Mouse (Mus musculus): ENCODE results near the gene Nudt6.
A peak's percentile ranks its signal among the peaks of the same experiment; 100 is the strongest.

Gene Nudt6

GRCm38 (mm10) chr3:37383096-37383765 lies 36.8 kb downstream of the Nudt6 start:
- DNase-seq (ENCODE audit: low spot score in 2 of 2) = no peak

- no peak for DNase-seq (ENCODE audit: low spot score in 2 of 2)
Observed at GRCm38 (mm10) chr3:37381457-37381856, 38.6 kb downstream of the Nudt6 start.

GRCm38 (mm10) chr3:37379930-37380881 lies 39.8 kb downstream of the Nudt6 start:
- DNase-seq (ENCODE audit: low spot score in 2 of 2) = no peak

GRCm38 (mm10) chr3:37379201-37379600 lies 40.8 kb downstream of the Nudt6 start:
- no peak for DNase-seq (ENCODE audit: low spot score in 2 of 2)

- no peak for DNase-seq (ENCODE audit: low spot score in 2 of 2)
Observed at GRCm38 (mm10) chr3:37378412-37378811, 41.6 kb downstream of the Nudt6 start.

GRCm38 (mm10) chr3:37377926-37378325 lies 42.1 kb downstream of the Nudt6 start:
- DNase-seq (ENCODE audit: low spot score in 2 of 2) = no peak

GRCm38 (mm10) chr3:37373712-37374111 lies 46.3 kb downstream of the Nudt6 start:
- no peak for DNase-seq (ENCODE audit: low spot score in 2 of 2)

GRCm38 (mm10) chr3:37370407-37370806 lies 49.6 kb downstream of the Nudt6 start:
- no peak for DNase-seq (ENCODE audit: low spot score in 2 of 2)

- no peak for DNase-seq (ENCODE audit: low spot score in 2 of 2)
Observed at GRCm38 (mm10) chr3:37366381-37367053, 53.5 kb downstream of the Nudt6 start.

- DNase-seq (ENCODE audit: low spot score in 2 of 2) = no peak
Observed at GRCm38 (mm10) chr3:37365976-37366375, 54.0 kb downstream of the Nudt6 start.

- no peak for DNase-seq (ENCODE audit: low spot score in 2 of 2)
Observed at GRCm38 (mm10) chr3:37365144-37365543, 54.9 kb downstream of the Nudt6 start.

- peak in 1 of 2 experiments; percentile 42 for DNase-seq (ENCODE audit: low spot score in 2 of 2)
Observed at GRCm38 (mm10) chr3:37360729-37361128, 59.3 kb downstream of the Nudt6 start.
